Mouse (Mus musculus) left cerebral cortex, adult 8-10 months (tissue): Measurements from ENCODE around the gene Tada1. TPM values are rescaled to one million over a fixed set of nuclear protein-coding genes. Genes with fewer than 3 reads are reported as not detected.

Source experiments
- DNase-seq, 2 experiments: peaks; one replicate each; pipeline ENCODE4 v3.0.0; 2022; ENCODE audit warnings: low spot score in 2 of 2
- total RNA-seq, 4 experiments: library from RNA; stranded (reverse); gene quantifications; 2 replicates each; pipeline ENCODE4 v1.2.4; 2022

The Tada1 gene
- total RNA-seq, 4 experiments from 2014 or later = 33.4 to 37.7 (median 33.6) TPM

GRCm38 (mm10) chr1:166382626-166383025, 3.7 kb downstream of the Tada1 start:
- DNase-seq = no peak

GRCm38 (mm10) chr1:166384614-166385013, 5.7 kb downstream of the Tada1 start:
- DNase-seq = no peak

GRCm38 (mm10) chr1:166385431-166385830, 6.5 kb downstream of the Tada1 start:
- no peak for DNase-seq

- DNase-seq = peak in 1 of 2 experiments; percentile 5
Observed at GRCm38 (mm10) chr1:166388511-166388910, 9.6 kb downstream of the Tada1 start.

- peak in 1 of 2 experiments; percentile 3 for DNase-seq
Observed at GRCm38 (mm10) chr1:166389406-166390125, 10.7 kb downstream of the Tada1 start.

- no peak for DNase-seq
Observed at GRCm38 (mm10) chr1:166391671-166392070, 12.8 kb downstream of the Tada1 start.

GRCm38 (mm10) chr1:166394770-166395169, 15.9 kb downstream of the Tada1 start:
- DNase-seq = peak in 1 of 2 experiments; percentile 1

- DNase-seq = peak in 1 of 2 experiments; percentile 5
Observed at GRCm38 (mm10) chr1:166395661-166396060, 16.8 kb downstream of the Tada1 start.

GRCm38 (mm10) chr1:166396381-166396780, 17.5 kb downstream of the Tada1 start:
- DNase-seq = peak in 1 of 2 experiments; percentile 4

GRCm38 (mm10) chr1:166401455-166401854, 22.6 kb downstream of the Tada1 start:
- peak in 1 of 2 experiments; percentile 9 for DNase-seq

GRCm38 (mm10) chr1:166402003-166402402, 23.1 kb downstream of the Tada1 start:
- DNase-seq = peak in 1 of 2 experiments; percentile 16

GRCm38 (mm10) chr1:166403846-166404245, 24.9 kb downstream of the Tada1 start:
- peak in 1 of 2 experiments; percentile 5 for DNase-seq

GRCm38 (mm10) chr1:166409177-166409700, 30.3 kb downstream of the Tada1 start:
- DNase-seq = peak in 1 of 2 experiments; percentile 15

- peak; percentile 45 to 54 for DNase-seq
Observed at GRCm38 (mm10) chr1:166409701-166410220, 30.9 kb downstream of the Tada1 start, which contains the start of gene Pogk. TSS of gene Pogk (minus strand) at chr1:166409863.

GRCm38 (mm10) chr1:166411541-166411940, 32.6 kb downstream of the Tada1 start:
- DNase-seq = no peak

- DNase-seq = no peak
Observed at GRCm38 (mm10) chr1:166412266-166412665, 33.4 kb downstream of the Tada1 start.

GRCm38 (mm10) chr1:166429053-166429452, 50.2 kb downstream of the Tada1 start:
- DNase-seq = peak in 1 of 2 experiments; percentile 11

GRCm38 (mm10) chr1:166429809-166430431, 51.0 kb downstream of the Tada1 start:
- DNase-seq = no peak

- no peak for DNase-seq
Observed at GRCm38 (mm10) chr1:166439426-166439825, 60.5 kb downstream of the Tada1 start.

- DNase-seq = no peak
Observed at GRCm38 (mm10) chr1:166441992-166442391, 63.1 kb downstream of the Tada1 start.
